Mouse (Mus musculus) heart, postnatal 25 days (tissue): ENCODE measurements at regions not wholly inside any gene's neighbourhood (a gene's known extent, or its start where the extent isn't known, plus 50 kb on each side); places are given as distances from the start of the nearest gene placed in this dataset.

Experiments used
- DNase-seq: peaks from one replicate; pipeline ENCODE4 v3.0.0; 2022; ENCODE audit warnings: low spot score
- intact Hi-C: fragments of 180-260 bp; cut with DNase I; formaldehyde crosslinking; loops from one replicate; pipeline ENCODE4 v1.15.1; 2025

DNA sequence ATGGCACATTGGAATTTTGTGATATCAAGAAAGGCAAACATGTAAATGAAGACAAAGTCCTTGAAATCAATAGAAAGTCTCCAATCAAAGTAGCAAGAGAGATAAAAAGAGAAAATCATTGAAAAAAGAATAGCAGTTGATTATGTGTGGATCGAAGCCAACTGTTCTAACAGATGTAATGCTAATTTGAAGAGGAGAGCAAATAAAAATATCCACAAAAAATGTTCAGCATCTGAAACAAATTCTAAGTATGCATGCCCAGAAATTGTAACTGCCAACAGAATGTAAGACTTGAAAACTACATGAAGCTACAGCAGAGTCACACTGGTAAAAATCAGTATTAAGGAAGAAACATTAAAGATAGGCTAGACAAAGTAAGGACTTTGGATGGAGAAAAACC is 587.2 kb upstream of the Galntl6 start:
- intact Hi-C loops: no loop called here
- no peak for DNase-seq

DNA sequence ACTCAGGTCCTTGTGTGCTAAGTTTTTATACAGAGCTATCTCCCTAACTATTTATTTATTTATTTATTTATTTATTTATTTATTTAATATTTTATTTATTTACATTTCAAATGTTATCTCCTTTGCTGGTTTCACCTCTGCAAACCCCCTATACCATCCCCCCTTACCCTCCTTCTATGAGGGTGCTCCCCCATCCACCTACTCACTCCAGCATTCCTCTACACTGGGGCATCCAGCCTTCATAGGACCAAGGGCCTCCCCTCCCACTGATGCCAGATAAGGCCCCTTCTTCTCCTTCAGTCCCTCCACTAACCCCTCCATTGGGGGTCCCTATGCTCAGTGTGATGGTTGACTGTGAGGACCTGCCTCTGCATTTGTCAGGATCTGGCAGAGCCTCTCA is 579.0 kb upstream of the Galntl6 start:
- DNase-seq: no peak
- intact Hi-C loops: no loop called here

DNA sequence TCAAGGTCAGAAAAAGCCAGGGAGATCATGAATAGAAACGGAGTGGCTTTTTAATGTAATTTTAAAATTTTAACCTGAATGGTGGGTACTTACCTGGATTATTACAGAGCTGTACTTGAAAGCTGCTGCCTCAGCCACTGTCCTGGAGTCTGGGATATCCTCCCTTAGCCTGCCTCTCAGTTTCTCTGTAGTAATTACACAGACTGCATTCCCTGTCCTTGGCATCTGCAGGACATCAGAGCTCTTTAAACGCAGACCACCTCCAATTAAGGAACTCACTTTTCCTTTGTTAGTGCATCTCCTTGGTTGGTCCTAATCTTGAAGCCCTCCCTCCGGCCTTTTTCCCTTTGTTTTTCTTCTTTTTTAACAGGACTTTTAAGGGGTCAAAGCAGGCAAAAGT is 565.8 kb upstream of the Galntl6 start:
- intact Hi-C loops: no loop called here
- no peak for DNase-seq

DNA sequence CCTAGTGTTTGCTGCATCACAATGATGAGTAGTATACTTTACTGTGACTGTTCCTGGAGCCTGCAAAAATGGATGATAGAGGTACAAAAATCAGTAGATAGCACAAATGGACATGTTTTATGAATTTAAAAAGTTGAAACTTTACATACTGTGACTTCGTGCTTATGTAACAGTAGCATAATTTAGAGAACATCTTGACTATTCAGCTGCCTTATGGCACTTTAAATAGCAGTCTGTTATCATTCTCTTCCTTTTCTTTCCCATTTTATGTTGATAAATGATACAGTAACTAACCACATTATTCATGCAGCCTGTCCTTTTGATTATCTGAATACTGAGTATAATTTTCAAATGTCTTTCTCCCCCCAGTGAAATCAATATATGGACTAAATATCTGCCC is 561.8 kb upstream of the Galntl6 start:
- intact Hi-C loops: no loop called here
- no peak for DNase-seq

DNA sequence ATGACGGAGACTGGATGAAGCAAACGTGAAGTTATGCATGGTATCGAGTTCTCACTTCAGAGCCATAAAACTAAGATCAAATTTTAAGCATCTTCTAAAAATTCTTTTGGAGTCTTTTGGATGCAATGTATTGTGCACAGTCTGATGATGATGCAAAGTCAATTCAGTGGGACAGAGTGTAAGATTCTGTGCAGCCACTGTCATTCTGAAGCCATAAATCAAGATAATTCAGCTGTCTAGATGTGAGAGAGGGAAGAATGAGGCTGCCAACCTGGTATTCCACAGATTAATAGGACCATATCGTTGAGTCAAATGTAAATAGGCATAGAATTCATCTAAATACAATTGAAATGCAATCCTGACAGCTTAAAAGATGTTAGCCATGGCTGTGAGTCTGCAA is 536.2 kb upstream of the Galntl6 start:
- DNase-seq: no peak
- intact Hi-C loops: no loop called here

DNA sequence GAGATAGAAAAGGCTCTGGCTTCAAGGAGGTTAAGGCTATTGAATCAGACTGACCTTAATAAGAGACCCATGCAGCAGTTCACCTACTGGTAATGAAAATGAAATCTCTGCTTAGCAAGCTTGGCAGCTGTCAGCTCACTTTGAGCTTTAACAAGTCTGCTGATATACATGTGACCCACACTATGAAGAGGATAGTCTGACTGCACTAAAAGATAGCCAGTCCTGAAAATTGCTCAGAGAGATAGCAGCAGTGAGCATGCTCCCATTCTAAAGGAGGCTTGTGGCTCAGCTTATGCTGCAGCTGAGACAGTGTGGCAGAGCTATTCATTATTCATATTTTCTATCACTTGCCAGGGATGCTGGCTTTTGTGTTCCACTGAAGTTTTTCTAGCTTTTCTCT is 491.2 kb upstream of the Galntl6 start:
- no peak for DNase-seq
- intact Hi-C loops: no loop called here

DNA sequence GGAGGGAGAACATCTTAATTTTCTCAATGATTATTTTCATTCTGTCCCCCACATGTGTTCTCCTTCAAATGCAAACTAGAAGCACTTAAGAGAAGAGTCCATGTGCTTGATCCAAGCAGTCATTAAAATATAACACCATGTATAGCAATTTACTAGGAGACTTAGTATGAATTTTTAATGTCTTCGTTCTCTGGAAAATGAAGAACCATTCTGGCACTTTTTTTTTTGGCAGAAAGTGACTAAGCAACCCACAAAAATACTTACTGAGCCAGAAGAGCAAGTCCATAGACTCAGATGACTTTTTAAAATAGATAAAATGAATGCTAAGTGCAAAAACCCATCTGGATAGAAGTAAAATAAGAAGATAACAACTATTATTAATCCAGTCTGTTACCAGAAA is 477.3 kb upstream of the Galntl6 start:
- DNase-seq: no peak
- intact Hi-C loops: loop anchor here (10.0 kb wide), 1 partner anchor 1075 kb away; no protein-coding TSS in a partner anchor

DNA sequence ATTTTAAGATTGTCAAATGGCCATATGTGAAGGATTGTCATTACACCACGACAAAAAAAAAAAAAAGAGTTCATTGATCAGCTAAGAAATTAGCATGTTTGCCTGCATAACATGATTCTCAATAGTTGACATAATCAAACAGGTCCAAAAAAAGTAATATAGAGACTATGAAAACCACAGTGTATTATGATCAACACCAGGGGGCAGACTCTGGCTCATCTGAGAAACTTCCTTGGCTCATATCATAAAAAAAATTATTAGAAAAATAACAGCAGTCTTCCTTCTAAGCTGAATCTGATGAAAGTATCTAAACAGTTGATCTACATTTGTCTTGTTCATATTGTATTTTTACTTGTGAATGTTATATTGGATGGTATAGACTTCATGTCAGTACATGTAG is 472.3 kb upstream of the Galntl6 start:
- intact Hi-C loops: loop anchor here (10.0 kb wide), 1 partner anchor 1080 kb away; no protein-coding TSS in a partner anchor
- no peak for DNase-seq

DNA sequence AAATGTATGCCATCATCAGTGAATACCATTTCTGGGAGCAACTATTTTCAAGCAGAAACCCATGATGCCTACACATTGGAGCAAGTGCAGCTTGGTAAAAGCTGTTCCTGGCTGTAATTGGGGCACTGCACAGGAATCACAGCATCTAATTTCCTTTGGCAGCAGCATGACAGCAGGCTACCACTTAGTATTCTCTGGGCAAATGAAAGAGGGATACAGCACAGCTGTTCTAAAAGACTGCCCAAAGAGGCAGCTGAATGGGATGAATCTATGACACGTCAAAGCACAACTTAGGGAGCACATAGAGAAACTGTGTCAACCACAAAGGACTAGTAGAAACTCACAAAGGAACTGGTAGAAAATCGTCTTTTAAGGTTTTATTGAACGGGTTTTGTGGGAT is 440.5 kb upstream of the Galntl6 start:
- DNase-seq: no peak
- intact Hi-C loops: no loop called here

DNA sequence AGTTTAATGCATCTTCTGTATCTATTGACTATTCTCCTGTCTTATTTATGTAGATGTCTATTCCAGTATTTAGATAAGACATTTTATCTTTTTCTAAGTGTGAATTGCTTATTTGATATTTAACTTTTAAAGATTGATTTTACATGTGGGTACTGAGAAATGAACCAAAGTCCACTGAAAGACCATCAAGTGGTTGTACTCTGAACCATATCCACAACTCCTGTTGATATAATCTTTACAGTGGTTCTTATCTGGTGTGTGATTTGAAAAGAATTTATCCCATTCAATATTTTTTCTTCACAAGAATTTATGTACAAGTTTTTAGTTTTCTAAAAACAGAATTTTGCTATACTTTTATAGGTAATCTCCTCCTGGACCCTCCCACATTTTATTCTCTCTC is 422.6 kb upstream of the Galntl6 start:
- DNase-seq: no peak
- intact Hi-C loops: no loop called here
